Mouse (Mus musculus) kidney, adult 2 months (tissue): ENCODE results near the gene D8Ertd738e.

Experiments used
- CTCF ChIP-seq: fragments of 200-500 bp; conservative IDR thresholded peaks from 2 replicates; pipeline ENCODE4 v1.5.1; 2011; ENCODE audit warnings: low read depth, mild to moderate bottlenecking, control low read depth, low read length, moderate library complexity, mixed read lengths; ENCODE audit not compliant: insufficient read depth, insufficient read length
- POLR2A ChIP-seq: fragments of 200-500 bp; IDR thresholded peaks from one replicate; pipeline ENCODE4 v1.6.1; 2011; ENCODE audit warnings: low read depth, low read length, control low read depth

GRCm38 (mm10) chr8:84297029-84297785 lies 47.7 kb upstream of the D8Ertd738e start:
- TF ChIP-seq CTCF (no peak), POLR2A (no peak)
